Mouse (Mus musculus) left cerebral cortex, adult 11 months (tissue): Measurements from ENCODE around the gene Rasl12.

Experiments used
- DNase-seq: peaks from one replicate; pipeline ENCODE4 v3.0.0; 2022; ENCODE audit warnings: low spot score

Gene Rasl12

DNA sequence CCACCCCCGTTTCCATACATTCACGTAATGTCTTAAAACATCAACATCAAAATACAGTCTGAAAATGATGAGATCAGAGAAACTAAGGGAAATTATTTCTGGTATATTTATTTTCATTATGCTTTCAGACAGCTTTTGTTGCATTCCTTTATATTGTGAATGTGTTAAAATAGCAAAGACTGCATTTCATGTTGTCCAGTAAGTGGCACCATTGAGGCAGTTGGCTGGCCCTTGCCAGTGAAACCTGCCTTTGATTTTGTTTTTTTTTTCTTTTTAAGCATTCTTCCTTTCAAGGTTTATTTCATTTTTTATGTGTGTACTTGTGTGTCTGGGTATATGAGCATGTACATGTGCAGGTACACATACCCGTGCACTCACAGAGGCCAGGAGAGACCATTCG, 46.4 kb downstream of the Rasl12 start:
- DNase-seq, result no peak

DNA sequence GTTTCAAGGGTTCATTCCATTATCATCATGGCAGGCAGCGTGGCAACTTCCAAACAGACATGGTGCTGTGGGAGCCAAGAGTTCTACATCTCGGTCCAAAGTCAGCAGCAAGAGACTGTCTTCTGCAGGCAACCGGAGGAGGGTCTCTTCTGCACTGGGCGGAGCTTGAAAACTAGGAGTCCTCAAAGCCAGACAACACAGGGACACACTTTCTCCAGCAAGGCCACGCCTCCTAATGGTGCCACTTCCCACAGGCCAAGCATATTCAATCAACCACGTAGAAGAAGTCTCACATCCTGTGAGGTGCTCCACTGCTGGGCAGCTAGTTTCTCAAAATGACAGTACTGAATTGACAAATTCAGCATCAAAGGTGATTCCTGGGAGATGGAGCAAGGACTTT, 49.6 kb downstream of the Rasl12 start:
- DNase-seq, result no peak

DNA sequence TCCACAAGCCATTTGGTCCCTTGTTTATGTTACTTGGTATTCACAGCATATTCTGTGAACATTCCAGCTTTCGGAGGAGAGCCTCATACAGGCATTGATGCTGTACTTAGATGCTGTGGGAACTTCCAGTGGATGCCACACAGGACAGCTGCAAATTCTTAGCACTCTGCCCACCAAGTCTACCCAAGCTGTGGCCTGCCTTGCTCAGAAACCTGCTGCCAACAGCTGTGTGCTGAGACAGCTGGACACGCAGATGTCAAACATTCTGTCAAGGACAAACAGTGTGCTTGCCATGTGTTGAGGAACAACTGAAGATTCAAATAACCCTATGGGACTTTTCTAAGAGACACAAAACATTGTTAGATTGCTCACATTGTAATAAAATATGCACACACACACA, 60.7 kb downstream of the Rasl12 start:
- no peak for DNase-seq

DNA sequence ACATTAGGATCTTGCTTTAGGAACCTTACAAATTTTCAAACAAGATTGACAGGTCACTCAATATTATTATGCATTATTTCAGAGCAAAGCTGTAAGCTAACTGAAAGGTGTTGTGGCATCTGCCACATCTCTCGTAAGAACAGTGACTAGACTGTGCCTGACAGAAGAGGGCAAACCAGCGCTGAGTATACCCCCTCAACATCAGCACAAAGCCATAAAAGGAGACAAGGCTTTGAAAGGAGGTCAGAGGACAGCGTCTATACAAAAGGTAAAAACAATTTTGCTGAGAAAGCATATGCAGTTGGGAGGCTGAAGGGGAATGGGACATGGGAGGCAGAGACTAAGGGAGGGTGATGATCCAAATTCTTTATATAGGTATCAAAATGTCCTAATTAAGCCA, 61.9 kb downstream of the Rasl12 start:
- DNase-seq, result no peak

DNA sequence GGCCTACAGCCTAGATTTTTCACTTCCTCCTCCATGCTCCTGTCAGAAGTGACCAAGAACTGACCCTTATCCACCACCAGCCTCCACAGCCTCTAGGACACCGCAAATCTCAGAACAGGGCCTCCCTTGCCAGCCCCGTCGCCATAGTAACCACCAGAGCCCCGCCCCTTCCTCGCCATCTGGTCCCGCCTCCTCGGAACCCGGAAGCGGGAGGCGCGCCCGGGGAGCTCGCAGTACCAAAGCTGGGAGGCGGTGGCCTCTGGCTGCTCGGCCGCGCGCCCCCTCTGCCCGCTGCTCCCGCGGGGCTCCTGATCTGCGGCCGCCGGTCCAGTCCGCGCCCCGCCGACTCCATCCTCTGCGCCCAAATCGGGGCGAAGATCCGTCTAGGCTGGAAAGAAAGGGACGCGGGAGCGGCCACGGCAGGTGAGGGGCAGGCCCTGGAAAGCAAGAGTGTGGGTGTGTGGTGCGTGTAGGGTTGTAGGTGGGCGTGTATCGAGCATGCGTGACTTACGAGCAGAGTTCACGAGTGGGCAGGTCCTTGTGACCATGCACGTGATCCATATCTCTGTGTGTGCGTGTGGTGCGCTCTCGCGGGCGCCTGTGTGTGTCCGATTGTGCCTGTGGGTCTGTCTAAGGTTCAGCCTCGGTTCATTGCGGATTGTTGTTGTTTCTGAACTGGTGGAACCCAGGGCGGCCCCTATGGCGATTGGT, 62.6 kb downstream of the Rasl12 start, which contains the start of gene Spg21:
Gene Spg21 (plus strand): TSS at position 216 of the 711 bp plus-strand sequence.
- peak; percentile 93 for DNase-seq

DNA sequence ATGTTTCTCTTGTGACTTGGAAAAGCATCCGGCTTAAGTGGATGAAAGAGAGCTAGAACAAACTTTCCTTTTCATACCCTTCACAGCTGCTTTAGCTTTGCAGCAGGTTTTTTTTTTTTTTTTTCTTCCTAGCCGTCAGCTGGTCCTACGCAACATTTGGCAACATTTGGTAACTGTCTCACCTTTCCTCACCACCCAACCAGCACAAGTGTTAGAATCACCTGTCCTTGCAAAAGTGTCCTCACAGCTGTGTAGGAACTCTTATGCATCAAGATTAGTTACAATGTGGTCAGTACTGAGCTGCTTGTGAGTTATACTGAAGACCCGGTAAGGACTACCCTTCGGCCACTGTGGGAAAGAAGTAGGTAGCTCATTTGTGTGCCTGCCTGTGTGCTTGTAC, 64.2 kb downstream of the Rasl12 start:
- DNase-seq, result no peak

DNA sequence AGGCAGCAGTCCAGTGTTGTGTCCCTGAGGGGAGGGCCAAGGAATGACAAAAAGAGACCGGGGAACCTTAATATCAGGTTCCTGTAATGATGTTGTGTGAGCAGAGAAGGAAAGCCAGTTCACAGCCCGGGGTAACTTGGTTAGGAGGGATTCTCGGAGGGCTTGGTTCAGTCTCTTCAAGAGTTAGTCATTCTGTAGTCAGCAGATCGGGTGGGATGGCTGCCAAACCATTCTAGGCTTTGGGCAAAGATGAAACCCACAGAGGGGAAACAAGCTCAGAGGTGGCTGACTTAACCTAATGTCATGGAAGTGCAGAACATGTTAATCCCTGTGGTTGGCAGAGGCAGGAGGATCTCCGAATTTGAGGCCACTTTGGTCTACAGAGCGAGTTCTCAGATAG, 65.9 kb downstream of the Rasl12 start:
- DNase-seq, result no peak
